Mouse (Mus musculus) left cerebral cortex, adult 9 months (tissue): ENCODE results near the gene Sntg2.

Experiments used
- DNase-seq, 2 experiments: peaks; one replicate each; pipeline ENCODE4 v3.0.0; 2022; ENCODE audit warnings: low spot score in 2 of 2

Gene Sntg2

DNA sequence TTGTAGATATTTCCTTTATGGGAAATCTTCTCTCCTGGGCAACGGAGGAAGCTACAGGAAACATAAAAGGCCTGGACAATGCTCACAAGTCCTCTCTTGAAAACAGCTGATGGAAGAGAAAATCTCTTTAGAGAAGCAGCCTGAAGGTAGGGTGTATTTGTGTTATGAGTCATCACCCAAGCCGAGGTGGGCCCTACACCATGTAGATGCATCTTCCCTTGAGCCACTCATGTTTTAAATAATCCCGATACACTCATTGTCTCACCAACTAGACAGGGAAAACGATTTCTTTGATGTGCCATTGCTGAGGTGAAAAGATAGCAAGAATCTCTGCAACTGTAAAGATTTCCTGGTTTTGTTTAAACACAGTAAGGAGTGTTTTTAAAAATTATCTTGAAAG lies 89.4 kb downstream of the Sntg2 start:
- DNase-seq: no peak

DNA sequence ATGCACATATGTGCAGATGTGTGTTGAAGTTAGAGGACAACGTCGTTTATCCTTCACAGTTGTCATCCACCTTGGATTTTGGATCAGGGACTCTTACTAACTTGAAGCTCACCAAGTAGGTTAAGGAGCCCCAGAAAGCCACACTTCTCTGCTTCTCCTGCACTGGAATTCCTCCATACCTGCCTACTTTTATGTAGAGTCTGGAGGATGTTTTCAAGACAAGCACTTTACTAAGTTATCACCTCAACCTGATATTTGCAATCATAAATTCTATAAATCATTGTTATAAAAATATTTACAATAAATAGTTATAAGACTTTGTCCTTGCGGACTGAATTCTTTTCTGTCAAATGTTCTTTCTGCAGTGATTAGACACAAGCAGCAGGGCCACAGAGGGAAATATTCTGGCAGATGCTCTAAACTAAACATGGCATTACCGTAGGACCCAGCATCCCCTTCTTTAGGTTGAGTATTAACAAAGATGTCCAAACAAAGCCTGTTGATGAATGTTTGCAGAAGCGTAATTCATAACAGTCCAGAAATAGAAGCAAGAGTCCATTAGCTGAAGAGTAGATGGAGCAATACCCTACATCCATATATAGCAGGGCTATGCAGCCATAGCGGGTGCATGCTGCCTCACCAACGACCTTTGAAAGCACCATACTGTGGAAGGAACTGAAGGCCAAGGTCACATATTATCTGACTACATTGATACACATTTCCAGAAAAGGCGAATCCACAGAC lies 100.8 kb downstream of the Sntg2 start:
- no peak for DNase-seq

DNA sequence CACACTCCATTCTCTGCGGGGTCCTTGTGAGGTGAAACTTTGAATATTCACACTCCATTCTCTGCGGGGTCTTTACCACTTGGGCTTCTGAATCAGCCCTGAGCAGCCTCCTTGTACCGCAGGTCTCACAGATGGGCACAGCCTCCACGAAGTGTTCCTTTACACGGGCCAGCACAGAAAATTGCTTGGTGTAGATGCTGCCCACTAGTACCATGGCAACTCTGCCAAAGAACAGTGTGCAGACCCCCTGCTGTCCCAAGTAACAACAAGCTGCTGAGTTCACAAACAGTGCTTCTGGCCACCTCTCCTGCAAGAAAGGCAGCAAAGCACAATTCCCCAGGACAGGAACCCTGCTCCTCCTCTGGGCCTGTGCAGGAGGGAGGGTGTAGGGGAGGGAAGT lies 109.0 kb downstream of the Sntg2 start:
- no peak for DNase-seq

DNA sequence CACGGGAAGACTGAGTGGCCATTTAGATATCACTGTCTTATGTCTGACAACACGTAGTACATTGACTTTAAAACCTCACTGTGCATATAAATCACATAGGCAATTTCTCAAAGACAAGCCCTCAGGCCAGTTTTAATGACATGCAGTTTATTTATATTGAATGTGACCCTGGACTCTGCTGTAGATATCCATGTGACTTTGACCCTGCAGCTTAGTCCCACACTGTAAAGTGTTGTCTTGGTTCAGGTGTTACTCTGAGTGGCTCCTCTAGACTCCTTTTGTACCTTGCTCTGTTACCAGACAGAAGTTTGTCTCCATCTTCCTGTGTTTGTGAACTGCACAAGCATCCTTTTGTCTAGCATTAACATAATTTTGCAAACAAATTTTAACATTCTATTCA lies 112.0 kb downstream of the Sntg2 start:
- no peak for DNase-seq

GRCm38 (mm10) chr12:30258641-30259040 lies 114.5 kb downstream of the Sntg2 start:
- no peak for DNase-seq

DNA sequence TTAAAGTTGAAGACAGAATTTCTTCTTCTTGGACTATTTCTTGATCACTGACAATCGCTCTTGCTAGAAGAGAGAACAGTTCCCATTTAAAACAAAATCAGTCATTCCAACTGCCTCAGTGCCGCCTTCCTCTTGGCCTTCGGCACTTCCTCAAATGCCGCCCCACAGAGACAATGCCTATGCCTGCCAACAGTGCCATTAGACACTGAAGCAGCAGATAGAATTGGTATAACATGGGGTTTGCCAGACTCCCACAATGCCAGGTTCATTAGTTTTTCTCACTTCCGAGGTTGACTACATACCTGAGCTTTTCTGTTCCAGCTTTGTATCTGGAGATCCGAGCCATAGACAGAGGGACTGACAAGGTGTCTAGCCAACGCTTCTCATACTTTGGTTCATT lies 115.5 kb downstream of the Sntg2 start:
- no peak for DNase-seq

DNA sequence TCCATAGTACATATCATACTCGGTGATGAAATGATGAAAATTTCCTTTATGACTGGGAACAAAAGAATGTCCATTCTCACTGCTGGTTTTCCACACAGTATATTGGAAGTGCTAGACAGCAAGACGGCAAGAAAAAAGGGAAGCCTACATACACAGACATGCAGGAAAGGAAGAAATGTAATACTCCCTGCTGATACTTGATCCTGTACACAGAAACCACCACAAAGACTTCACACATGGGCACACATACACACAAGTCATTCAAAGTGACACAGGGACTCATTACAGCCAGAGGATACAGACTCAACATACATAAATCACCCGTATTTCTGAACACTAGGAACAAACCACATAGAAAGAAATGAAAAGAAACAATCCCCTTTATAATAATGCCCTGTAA lies 117.0 kb downstream of the Sntg2 start:
- DNase-seq: no peak

DNA sequence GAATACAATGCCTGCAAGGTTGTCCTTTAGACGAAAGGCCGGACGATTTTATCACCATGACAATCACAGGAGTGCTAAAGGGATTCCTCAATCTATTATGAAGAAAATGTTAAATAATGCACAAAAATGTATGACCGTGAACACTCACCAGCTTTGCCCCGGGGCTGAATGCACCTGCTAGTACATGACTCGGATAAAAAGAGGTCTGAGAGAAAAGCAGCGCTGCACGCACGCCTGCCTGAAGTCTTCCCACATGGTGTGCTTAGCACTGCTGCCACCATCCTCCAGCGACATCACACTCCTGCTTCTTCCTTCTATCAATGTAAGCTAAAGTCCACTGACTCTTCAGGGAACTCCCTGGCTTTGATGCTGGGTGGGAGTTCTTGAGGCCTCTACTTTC lies 118.6 kb downstream of the Sntg2 start:
- no peak for DNase-seq

GRCm38 (mm10) chr12:30252381-30252780 lies 120.8 kb downstream of the Sntg2 start:
- no peak for DNase-seq

DNA sequence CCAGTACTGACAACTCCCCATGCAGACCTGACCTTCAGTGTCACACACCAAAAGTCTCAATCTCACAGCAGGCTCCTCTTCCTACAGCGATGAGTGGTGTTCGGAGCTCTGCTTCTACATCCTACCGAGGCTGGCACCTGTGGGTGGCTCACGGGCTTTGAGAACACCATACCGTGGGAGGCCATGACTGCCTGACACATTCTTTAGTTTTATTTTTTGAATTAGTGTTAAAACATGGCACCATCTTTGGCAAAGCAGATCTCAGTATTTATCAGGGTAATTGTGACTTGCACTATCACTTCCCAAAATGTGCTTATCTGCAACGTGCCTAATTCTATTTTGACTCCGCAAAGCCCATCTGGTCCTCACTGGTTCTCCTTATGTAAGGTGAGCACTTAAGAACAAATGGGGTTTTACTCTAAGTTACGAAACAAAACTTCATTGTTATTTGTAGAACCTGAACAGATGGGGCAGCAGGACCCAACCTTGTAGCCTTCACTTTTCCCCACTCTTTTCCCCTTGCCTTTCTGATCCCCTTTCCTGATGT lies 121.8 kb downstream of the Sntg2 start:
- peak; percentile 38 to 53 for DNase-seq

GRCm38 (mm10) chr12:30249068-30249467 lies 124.1 kb downstream of the Sntg2 start:
- DNase-seq: no peak

GRCm38 (mm10) chr12:30246286-30246945 lies 126.8 kb downstream of the Sntg2 start:
- DNase-seq: peak in 1 of 2 experiments; percentile 63

GRCm38 (mm10) chr12:30244194-30244593 lies 129.0 kb downstream of the Sntg2 start:
- DNase-seq: peak in 1 of 2 experiments; percentile 61

DNA sequence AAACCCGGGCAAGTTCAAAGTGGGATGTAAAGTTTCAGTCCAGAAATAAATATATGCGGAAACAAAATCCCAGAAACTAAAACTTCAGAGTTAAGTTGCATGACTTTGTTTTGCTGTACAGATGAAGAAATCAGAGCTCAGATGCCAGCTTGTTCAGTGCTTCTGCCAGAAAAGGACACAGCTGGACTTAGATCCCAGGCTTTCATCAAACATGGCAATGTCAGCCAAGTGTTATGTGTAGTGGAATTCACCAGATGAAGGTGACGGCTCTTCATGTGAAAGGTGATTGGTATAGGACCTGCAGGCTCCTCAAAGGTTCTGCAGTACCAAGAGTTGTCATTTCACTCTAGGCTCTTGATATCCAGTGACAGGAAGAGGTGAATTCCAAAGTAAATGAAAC lies 132.3 kb downstream of the Sntg2 start:
- no peak for DNase-seq

GRCm38 (mm10) chr12:30234940-30235339 lies 138.2 kb downstream of the Sntg2 start:
- no peak for DNase-seq

DNA sequence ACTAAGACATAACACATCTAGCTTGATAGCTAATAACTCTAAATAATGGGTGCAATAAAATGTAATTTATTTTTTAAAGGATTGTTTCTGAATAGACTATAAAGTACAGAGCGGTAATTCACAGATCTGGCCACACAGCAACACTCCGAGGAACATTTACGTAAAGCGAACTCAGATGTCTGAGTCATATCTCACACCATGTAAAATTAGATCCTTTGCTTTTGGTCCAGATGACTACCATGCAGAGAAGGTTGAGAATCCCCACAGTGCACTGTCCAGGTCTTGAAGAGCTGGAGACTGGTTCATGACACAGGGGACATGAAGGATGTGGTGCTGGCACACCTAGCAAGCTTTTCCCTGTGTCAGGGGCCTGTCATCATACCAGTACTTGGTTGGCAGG lies 145.2 kb downstream of the Sntg2 start:
- peak; percentile 25 to 31 for DNase-seq

GRCm38 (mm10) chr12:30226247-30226646 lies 146.9 kb downstream of the Sntg2 start:
- DNase-seq: no peak

DNA sequence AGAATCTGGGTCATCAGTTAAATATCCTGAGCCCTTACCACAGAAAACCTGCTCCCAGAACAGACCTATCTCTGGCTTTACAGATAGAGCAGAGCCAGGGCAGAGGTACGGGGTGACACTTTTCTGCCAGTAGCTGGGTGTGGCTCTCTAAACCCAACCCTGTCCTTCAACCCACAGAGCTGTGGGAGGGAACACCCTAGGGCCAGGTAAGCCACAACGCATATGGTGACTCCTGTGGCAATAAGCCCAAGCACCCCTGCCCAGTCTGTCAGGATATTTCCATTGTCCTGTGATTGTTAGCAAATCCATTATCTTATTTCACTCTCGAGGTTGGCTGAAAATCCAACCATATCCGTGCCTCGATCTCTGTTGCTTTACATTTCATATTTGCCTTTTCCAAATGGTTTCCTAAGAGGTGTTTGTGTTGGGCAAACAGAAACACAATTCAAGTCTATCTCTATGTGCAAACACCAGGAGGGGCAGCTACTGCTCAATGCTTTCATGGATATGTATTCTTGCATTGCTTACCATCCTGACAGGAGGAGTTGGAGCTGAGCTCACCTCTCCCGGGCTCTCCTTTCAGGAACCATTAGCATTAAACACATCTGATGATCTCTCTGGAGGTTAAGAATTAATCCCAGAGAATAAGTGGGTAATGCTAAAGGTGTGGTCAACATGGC lies 156.3 kb downstream of the Sntg2 start:
- no peak for DNase-seq

DNA sequence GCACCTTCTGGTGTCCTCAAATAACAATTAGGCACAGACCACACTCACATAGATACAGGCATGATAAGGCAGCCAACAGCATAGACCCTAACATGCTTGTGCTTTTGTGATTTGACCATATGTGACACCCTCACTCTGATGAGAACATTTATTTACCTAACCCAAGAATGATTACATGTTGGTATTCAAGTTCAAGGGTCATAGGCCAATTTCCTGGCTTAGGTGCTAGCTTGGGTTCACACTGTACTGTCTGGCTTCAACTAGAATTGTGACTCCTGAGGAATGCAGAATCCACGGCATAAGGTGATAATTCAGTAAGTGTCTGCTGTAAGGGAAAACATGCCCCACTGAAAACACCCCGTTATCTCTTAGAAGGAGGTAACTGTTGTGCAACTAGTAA lies 158.4 kb downstream of the Sntg2 start:
- no peak for DNase-seq

DNA sequence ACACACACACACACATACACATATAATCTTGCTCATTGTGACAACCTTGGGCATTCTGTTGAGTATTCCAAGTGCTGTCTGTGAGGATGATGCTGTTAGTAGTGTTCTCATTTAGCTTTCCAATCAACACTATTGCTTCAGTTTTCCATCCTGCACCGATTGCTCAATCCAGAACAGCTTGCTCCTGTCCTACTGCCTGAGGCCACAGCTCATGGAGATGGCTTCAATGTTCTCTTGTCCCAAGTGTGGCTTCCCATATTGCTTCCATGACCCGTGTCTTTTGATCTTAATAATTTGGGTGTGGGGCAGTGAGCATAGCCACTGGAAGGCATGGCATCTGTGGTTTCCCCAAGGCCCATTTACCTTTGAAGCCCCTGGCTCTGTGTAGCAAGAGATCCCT lies 162.8 kb downstream of the Sntg2 start:
- no peak for DNase-seq

- no peak for DNase-seq
Measured at GRCm38 (mm10) chr12:30208527-30208926, 164.6 kb downstream of the Sntg2 start.

GRCm38 (mm10) chr12:30208087-30208486 lies 165.1 kb downstream of the Sntg2 start:
- peak in 1 of 2 experiments; percentile 32 for DNase-seq

GRCm38 (mm10) chr12:30204457-30204856 lies 168.7 kb downstream of the Sntg2 start:
- DNase-seq: no peak
